Mouse (Mus musculus) CD8-positive naive resting alpha-beta T cell, adult 2 months (primary cell): ENCODE results near the gene Zfp583.
A peak's percentile ranks its signal among the peaks of the same experiment; 100 is the strongest.

Source experiments
- DNase-seq, 2 experiments: peaks; one replicate each; pipeline ENCODE4 v3.0.0; 2022; ENCODE audit warnings: low read depth in 2 of 2, low spot score in 2 of 2

Zfp583 gene

DNA sequence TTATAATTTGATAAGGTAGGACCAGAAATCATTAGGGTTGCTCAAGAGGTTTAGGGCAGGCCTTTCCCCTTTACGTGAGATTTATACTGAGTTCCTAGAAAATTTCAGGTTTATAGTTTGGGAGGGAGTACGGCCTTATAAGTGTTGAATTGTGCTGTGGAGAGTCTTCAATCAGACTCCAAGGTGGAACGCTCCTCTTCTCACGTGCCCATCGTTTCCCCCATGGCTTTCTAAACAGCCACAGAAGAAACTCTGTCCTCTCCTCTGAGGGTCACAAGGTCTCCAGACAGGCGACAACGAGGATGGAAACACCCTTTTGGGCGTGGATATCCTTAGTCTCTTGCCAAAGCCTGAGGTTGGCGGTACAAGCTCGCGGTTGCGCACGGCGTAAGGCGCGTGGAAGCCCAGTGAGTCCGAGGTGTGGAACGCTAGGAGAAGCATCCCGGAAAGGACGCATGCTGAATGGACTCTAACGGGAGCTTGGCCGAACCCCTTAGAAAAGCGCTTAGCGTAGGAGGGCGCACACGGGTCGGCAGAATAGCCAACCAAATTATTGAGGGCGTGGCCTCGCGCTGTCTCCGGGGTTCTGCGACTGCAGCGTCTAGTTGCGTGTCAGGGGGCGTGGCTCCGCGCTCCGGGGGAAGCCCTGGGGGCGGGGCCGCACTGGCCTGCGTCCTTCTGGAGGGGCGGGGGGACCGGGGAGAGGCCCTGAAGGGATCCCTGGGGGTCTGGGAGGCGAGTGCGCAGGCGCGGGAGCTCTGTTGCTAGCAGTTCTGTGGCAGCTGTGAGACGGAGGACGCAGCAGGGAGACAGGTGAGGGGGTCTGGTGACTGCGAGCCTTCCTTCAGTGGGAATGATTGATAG is 45.0 kb downstream of the Zfp583 start, which contains the start of gene Zfp667:
TSS of gene Zfp667 (plus strand) at position 738 of the 864 bp plus-strand sequence.
- peak; percentile 95 to 96 for DNase-seq

DNA sequence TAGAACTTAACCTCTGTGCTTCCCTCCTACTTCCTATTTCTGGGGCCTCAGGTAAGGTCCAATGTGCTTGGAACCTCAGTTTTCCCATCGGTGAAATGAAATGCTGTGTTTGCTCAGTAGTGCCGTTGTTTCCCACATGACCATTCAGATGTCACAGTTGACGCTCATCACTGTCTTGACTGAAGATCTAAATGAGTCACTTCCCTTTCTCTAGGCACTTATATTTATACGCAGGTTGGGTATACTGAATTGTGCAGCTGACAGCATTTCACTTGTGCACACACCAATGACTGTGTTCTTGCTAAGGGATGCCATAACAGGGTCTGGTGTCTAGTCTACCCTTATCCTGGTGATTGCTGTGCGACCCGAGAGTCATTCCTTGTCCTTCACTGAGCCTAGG is 45.7 kb downstream of the Zfp583 start:
- no peak for DNase-seq

DNA sequence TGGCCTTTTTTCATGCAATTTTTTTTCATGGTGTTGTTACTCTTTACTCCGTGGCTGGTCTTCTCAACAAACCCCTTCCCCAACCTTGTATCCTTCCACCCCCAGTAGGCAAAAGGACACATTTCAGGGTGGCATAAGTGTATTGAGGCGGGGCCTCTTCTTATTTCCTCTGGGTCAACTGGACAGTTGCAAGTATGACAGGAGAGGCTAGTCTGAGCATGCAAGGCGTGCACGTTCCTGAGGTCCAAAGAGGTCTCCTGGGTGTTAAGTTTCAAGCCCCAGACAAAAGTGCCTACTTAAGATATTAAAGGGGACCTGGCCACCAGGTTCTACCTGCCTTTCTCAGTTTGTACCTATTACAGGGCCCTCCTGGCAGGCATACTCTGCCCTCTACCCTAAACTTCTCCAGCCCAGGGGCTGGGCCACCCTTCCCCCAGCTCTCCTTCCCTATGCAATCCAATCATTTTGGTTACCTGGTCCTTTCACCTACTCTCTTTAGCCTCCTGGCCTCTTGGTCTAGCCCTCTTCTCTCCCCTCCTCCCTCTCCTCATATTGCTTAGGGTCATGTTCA is 46.6 kb downstream of the Zfp583 start:
- DNase-seq, result no peak

DNA sequence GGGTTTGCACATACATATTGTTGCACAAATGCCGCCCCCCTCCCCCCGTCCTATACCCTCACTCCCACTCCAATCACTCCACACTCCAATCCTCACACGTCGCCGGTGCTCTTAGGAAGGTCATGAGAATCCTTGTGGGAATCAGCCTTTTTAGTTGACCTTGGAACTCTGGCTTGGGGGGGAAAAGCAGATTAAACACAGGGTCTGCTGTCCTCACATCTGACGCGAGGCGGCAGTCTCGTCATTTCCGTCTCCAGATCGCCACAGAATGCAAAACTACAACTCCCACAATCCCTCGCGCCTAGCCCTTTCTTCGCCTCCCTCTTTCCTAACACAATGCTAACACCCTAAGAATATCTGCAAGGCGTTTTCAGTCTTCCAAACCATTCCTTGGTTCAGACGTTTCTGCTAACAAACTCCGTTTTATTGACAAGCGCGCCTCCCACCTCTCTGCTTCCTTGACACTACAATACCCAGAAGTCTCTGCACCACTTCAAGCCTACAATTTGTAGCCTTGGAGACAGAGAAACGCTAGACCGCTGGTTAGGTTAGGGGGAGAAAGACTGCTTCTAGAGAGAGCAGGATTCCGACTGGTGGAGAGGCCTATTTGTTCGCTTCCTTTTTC is 47.5 kb downstream of the Zfp583 start:
- DNase-seq, result peak; percentile 56 to 73

DNA sequence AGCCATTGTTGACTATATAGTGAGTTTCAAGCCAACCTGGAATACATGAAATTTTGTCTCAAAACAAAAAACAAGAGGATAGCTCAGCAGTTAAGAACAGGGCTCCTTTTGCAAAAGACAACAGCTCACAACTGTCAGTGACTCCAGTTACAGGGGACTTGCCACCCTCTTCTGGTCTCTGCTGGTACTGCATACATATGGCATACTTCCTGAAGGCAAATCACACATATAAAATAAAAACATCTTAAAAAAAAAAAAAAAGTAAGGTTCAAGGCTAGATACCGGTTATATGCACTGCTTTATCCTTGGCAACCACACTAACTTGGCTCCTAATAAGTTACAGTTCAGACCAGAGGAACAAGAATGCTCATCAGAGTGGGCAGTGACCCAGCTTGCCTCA is 48.3 kb downstream of the Zfp583 start:
- DNase-seq, result peak; percentile 79 to 87

DNA sequence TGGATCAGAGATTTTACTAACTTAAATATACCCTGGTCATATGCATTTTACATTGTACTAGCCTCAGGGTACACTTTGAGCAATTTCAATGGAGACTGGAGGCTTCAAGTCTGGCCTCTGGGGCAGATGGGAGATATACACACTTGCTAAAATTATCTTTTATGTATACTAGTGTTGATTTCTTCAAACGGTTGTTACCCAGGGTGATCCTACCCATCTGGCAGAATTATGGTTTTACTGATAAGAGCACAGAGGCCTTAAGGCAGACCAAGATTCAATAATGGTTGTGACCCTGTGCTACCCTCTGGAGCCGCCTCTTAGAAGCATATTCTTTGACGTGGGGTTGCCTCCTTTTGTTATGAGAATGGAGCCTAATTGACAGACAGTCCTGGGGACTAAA is 53.2 kb downstream of the Zfp583 start:
- no peak for DNase-seq

DNA sequence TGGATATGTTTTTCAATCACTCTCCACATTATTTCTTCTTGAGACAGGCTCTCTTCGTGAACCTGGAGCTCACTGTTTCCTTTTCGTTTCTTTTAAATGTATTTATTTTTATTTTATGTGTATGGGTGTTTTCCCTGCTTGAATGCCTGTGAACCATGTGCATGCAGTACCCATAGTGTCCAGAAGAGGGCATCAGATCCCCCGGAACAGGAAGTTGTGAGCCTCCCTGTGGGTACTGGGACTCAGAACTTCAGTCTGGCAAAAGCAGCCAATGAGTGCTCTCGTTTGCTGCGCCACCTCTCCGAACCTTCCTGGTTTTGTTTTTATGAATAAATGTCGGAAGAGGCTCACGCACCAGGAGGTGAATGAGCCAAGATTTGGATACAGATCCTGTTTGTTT is 65.4 kb downstream of the Zfp583 start:
- peak; percentile 42 to 54 for DNase-seq
